Mouse (Mus musculus) heart, embryonic 14.5 days (tissue): ENCODE results near the gene Bicc1. TPM values are rescaled to one million over a fixed set of nuclear protein-coding genes. Genes with fewer than 3 reads are reported as not detected.

Experiments
- ATAC-seq: fragments of 200-750 bp; cut with Nextera tagmentation; 2 replicates; pipeline ENCODE4 v1.8.0; 2017; ENCODE audit warnings: low read depth, moderate TSS enrichment; ENCODE audit not compliant: insufficient number of reproducible peaks, insufficient read depth, low FRiP score
- H3K27ac ChIP-seq, 2 experiments: fragments of 200-500 bp in 1 of 2; fragments of 300-500 bp in 1 of 2; sonication (generic) in 1 of 2; replicated peaks in 1 of 2; 2 replicates each; pipeline ENCODE4 v1.5.1; 2012 to 2014; ENCODE audit warnings: low read depth in 2 of 2, low read length in 2 of 2, control low read depth in 1 of 2, mild to moderate bottlenecking in 1 of 2, mixed read lengths in 1 of 2; ENCODE audit not compliant: control insufficient read depth in 1 of 2, insufficient read depth in 1 of 2
- H3K27me3 ChIP-seq: fragments of 300-500 bp; sonication (generic); 2 replicates; pipeline ENCODE4 v1.6.1; 2014; ENCODE audit warnings: mild to moderate bottlenecking, low read length, control low read depth; ENCODE audit not compliant: control insufficient read depth, insufficient read depth
- H3K36me3 ChIP-seq: fragments of 300-500 bp; sonication (generic); 2 replicates; pipeline ENCODE4 v1.6.1; 2014; ENCODE audit warnings: mild to moderate bottlenecking, control low read depth, low read length, mixed read lengths; ENCODE audit not compliant: control insufficient read depth, insufficient read depth
- H3K4me1 ChIP-seq, 2 experiments: fragments of 200-500 bp in 1 of 2; fragments of 300-500 bp in 1 of 2; sonication (generic) in 1 of 2; 2 replicates each; pipeline ENCODE4 v1.6.1; 2012 to 2014; ENCODE audit warnings: low read length in 2 of 2, control low read depth in 1 of 2, mixed read lengths in 1 of 2; ENCODE audit not compliant: control insufficient read depth in 2 of 2, insufficient read depth in 2 of 2
- H3K4me2 ChIP-seq: fragments of 300-500 bp; sonication (generic); 2 replicates; pipeline ENCODE4 v1.6.1; 2014; ENCODE audit warnings: mild to moderate bottlenecking, low read length
- H3K4me3 ChIP-seq, 2 experiments: fragments of 200-500 bp in 1 of 2; fragments of 300-500 bp in 1 of 2; sonication (generic) in 1 of 2; 2 replicates each; pipeline ENCODE4 v1.5.1; 2012 to 2014; ENCODE audit warnings: low read length in 2 of 2, mild to moderate bottlenecking in 2 of 2, control low read depth in 1 of 2, low read depth in 1 of 2, moderate library complexity in 1 of 2; ENCODE audit not compliant: control insufficient read depth in 1 of 2, insufficient read depth in 1 of 2
- H3K9ac ChIP-seq: fragments of 300-500 bp; sonication (generic); 2 replicates; pipeline ENCODE4 v1.6.1; 2014; ENCODE audit warnings: mild to moderate bottlenecking, low read length
- H3K9me3 ChIP-seq: fragments of 300-500 bp; sonication (generic); 2 replicates; pipeline ENCODE4 v1.6.1; 2016; ENCODE audit warnings: low read length, control low read depth; ENCODE audit not compliant: control insufficient read depth
- WGBS: fragments of 180-500 bp; shearing (Covaris S2); extraction: QIAGEN DNeasy Blood & Tissue Kit; methylation state at CpG from one replicate; pipeline ENCODE4 v1.1.7; 2014; 5-methylcytosine and 5-hydroxymethylcytosine counted together
- polyA plus RNA-seq: library from polyadenylated mRNA; unstranded; fragments of >200 nt; fragmentation: Nextera tagmentation; extraction: Ambion mirVana; gene quantifications from 2 replicates; pipeline ENCODE4 v1.2.1, GENCODE M21; 2014

Bicc1 gene
- polyA plus RNA-seq, 1 experiment from 2014 or later, result 25.9 TPM

DNA sequence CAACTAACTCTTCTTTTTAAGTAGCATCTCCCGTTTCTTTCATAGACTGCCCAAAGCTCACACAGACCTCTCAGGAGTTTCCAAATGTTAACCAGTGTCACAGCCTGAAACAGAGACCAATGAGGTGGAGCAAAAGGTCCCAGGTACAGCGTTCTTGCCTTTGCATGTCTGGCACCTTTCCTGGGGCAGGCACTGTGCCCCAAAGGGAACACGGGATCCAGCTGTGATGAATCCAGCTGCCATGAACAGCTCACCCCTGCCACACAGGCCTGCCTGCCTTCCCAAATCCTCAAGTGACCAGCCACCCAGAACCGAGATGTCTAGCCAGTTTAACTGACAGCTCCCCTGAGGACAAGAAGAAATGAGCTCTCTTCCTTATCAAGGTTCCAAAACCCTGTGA, 36.1 kb downstream of the Bicc1 start:
- Histone ChIP-seq H3K9me3 (no peaks in the 10 kb centered on the region), H3K4me2 (no peak overlapping the region), H3K4me3 (no peak overlapping the region), H3K36me3 (no peaks in the 10 kb centered on the region), H3K9ac (no peak overlapping the region), H3K4me1 (peaks cover 10 to 17% of the 10 kb centered on the region in 2 experiments), H3K27me3 (no peaks in the 10 kb centered on the region), H3K27ac (no peak overlapping the region)
- 37% methylated on average over 4 of the region's 4 CpGs for whole genome bisulfite sequencing
- ATAC-seq, result no peak

DNA sequence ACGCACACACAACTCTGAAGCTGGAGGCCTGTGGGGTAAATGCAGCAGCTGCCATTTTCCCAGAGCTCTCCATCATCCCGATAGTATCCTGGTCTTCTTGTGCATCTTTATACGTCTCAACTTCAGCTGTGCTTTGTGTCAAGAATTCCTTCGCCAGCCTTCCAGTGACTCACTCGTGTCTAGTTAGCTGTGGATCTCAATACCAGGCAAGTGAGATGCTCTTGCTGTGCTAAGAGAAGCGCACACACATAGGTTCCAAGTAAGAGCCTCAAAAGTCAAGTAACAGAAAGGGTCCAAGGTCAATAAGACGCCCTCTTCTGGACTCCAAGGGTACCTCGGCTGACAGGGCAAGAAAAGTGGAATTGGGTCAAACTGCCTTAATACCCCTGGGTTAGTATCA, 37.0 kb downstream of the Bicc1 start:
- WGBS, result 73% methylated on average over 8 of the region's 8 CpGs
- no peak overlapping the region for H3K4me3 ChIP-seq
- H3K36me3 ChIP-seq, result no peaks in the 10 kb centered on the region
- no peak overlapping the region for H3K4me2 ChIP-seq
- H3K27me3 ChIP-seq, result no peaks in the 10 kb centered on the region
- ATAC-seq, result no peak
- no peak overlapping the region for H3K27ac ChIP-seq
- peaks cover 10 to 17% of the 10 kb centered on the region in 2 experiments for H3K4me1 ChIP-seq
- H3K9me3 ChIP-seq, result no peaks in the 10 kb centered on the region
- H3K9ac ChIP-seq, result no peak overlapping the region

DNA sequence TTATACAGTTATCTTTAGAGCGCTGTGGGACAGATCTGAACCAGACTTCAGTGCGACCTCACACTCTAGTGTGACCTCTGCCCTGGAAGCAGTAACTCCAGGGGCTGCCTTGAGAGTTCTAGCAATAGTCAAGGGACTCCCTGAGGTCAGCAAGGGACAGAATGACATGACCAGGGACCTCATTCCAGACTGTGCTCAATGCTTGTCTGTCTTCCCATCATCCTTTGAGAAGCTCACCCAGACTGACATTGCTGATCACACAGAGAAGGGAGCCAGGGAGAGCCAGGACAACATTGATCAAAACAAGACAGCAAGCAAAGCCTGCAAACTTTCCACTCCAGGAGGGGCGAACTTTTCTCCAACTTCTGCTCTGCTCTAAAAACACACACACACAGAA, 38.7 kb downstream of the Bicc1 start:
- Histone ChIP-seq H3K27me3 (no peaks in the 10 kb centered on the region), H3K4me3 (no peak overlapping the region), H3K27ac (no peak overlapping the region), H3K9ac (no peak overlapping the region), H3K4me1 (peaks cover 10 to 17% of the 10 kb centered on the region in 2 experiments), H3K4me2 (no peak overlapping the region), H3K36me3 (no peaks in the 10 kb centered on the region), H3K9me3 (no peaks in the 10 kb centered on the region)
- WGBS, result 76% methylated on average over 3 of the region's 3 CpGs
- no peak for ATAC-seq

DNA sequence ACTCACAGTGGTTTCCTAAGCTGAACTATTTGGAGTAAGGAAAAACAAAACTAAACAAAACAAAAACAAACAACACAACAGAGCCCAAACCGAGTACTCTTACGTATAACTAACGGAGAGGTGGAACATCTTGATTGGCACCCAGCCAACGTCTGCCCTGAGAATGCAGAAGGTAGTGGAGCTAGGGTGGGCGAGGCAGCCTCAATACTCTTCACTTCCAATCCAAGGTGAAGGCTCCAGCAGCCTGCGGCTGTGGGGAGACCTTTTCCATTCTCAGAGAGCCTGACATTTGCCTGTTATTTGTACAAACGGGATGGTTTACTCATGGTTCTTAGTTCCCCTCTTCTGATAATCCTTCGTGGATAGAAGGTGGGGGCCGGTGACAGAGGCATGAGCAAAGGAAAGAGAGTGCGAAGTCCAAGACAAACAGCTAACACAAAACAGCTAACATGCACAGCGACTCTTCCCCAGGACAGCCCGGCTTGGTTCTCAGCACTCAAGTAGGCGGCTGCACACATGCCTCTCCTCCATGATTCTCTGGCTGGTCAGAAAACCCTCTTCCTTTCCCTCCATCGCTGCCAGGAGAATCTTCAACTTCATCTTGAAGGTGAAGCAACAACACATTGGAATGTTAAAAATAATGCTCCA, 39.3 kb downstream of the Bicc1 start:
- ATAC-seq, result no peak
- Histone ChIP-seq H3K9ac (no peak overlapping the region), H3K27me3 (no peaks in the 10 kb centered on the region), H3K27ac (peak overlapping the region in 1 of 2 experiments; percentile 31; a peak in 1 of 4 replicates), H3K9me3 (no peaks in the 10 kb centered on the region), H3K4me1 (peaks cover 10 to 17% of the 10 kb centered on the region in 2 experiments), H3K36me3 (no peaks in the 10 kb centered on the region), H3K4me3 (no peak overlapping the region), H3K4me2 (no peak overlapping the region)
- 66% methylated on average over 14 of the region's 14 CpGs for WGBS

DNA sequence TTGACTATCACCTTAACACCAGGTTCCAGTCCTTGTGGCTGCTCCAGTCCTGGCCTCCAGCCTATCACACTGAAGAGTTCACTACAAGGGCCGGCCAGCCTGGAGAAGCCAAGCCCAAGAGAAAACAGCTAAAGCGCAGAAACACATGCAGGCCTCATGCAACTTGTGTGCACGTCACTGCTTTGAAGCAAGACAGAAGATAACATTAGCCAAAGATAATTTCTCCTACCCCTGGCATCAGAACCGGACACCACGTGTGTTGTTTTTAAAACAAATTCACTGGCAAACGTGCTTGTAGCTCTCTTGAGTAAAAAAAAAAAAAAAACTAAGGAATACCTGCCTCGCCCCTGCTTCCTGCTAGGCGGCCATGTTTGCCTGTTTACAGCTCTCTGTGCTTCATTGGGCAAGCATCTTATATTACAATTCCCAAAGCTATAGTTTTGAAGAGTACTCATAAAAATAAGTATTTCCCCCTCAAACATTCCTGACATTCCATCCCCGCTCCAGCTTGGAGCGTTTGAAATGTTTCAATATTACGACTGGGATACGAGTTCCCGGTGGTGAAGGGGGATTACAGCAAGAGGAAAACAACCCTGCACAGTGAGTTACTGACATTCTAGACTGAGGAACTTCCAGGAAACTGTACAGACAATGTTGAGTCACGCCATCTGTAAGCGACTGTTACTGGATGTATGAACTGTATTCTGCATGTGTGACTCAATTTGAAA, 40.2 kb downstream of the Bicc1 start:
- ATAC-seq, result no peak
- H3K27me3 ChIP-seq, result no peaks in the 10 kb centered on the region
- peak overlapping the region; percentile 9; the same call in 1 of the 2 replicates for H3K4me2 ChIP-seq
- H3K4me1 ChIP-seq, result peaks cover 10 to 17% of the 10 kb centered on the region in 2 experiments
- H3K36me3 ChIP-seq, result no peaks in the 10 kb centered on the region
- H3K9me3 ChIP-seq, result no peaks in the 10 kb centered on the region
- 37% methylated on average over 15 of the region's 15 CpGs for WGBS
- H3K27ac ChIP-seq, result peak overlapping the region; percentile 31 to 58
- no peak overlapping the region for H3K4me3 ChIP-seq
- H3K9ac ChIP-seq, result no peak overlapping the region

DNA sequence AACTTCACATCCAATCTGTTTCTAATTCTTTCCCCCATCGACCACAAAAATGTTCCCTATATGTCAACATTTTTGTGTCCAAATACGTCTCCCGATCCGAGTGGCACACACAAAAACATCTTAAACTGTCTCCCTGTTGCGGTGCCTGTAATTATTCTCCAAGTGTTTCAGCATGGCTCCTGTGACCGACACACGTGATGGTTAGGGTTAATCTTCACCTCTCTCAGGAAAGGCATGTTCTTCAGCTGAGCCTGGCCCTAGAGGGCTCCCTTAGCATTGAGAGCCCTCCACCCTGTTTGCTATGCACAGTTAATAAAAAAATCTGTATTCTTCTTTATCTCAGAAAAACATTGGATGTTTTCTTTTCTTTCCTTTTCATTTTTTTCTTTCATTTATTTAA, 41.7 kb downstream of the Bicc1 start:
- 87% methylated on average over 7 of the region's 7 CpGs for WGBS
- ATAC-seq, result no peak

DNA sequence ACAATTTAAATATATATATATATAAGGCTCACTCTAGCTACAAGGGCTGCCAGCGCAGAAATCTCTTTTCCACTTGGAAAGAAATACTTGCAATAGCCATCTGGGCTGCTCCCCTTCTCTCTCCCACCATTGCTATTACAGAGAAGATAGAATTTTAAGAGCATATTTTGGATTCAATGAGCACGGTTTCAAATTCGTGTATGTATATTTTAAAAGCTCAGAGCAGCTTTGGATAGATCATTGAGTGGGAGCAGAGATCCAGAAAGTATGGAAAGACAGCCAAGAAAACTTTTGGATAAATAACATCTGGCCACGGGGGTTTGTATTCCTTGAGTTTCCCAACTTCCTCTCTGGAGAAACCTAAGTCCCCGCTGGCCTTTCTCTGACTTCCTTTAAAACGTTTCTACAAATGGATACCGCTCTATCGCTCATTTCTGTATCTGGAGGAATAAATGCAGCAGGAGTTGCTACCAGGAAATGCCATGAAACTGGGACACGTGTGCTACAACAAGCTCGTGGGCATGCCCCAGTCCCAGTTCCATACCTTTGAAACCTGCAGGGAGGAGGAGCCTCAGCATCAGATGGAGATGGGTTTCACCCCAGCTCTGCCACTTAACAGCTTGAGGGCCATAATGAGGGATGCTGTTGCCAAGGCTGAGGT, 45.1 kb downstream of the Bicc1 start:
- WGBS, result 68% methylated on average over 10 of the region's 10 CpGs
- no peak for ATAC-seq
- H3K27me3 ChIP-seq, result no peaks in the 10 kb centered on the region
- H3K9me3 ChIP-seq, result no peaks in the 10 kb centered on the region
- H3K27ac ChIP-seq, result peak overlapping the region; percentile 42 to 44; a peak in 2 of 4 replicates
- H3K4me2 ChIP-seq, result no peak overlapping the region
- H3K9ac ChIP-seq, result no peak overlapping the region
- H3K36me3 ChIP-seq, result no peaks in the 10 kb centered on the region
- no peak overlapping the region for H3K4me3 ChIP-seq
- H3K4me1 ChIP-seq, result peaks cover 5 to 6% of the 10 kb centered on the region in 2 experiments; a peak in 2 of 4 replicates

More for the DNA sequence above, 41.7 kb downstream of the Bicc1 start:
- no peaks in the 10 kb centered on the region for H3K27me3 ChIP-seq
- no peak overlapping the region for H3K4me3 ChIP-seq
- H3K4me2 ChIP-seq, result no peak overlapping the region
- H3K36me3 ChIP-seq, result no peaks in the 10 kb centered on the region
- no peak overlapping the region for H3K27ac ChIP-seq
- H3K9ac ChIP-seq, result no peak overlapping the region
- H3K4me1 ChIP-seq, result peaks cover 10 to 17% of the 10 kb centered on the region in 2 experiments
- no peaks in the 10 kb centered on the region for H3K9me3 ChIP-seq
